Mouse (Mus musculus) neural tube, embryonic 11.5 days (tissue): Measurements from ENCODE around the gene Nrip1. TPM values are rescaled to one million over a fixed set of nuclear protein-coding genes. Genes with fewer than 3 reads are reported as not detected.

Source experiments
- ATAC-seq: fragments of 200-750 bp; cut with Nextera tagmentation; 2 replicates; pipeline ENCODE4 v1.8.0; 2017; ENCODE audit warnings: moderate number of reproducible peaks, mild to moderate bottlenecking, moderate TSS enrichment, moderate library complexity; ENCODE audit not compliant: insufficient read depth, low FRiP score, low TSS enrichment
- DNase-seq: peaks from one replicate; pipeline ENCODE4 v3.0.0-alpha.2; 2015; ENCODE audit warnings: low spot score
- H3K27ac ChIP-seq: fragments of 300-500 bp; sonication (generic); 2 replicates; pipeline ENCODE4 v1.5.1; 2014; ENCODE audit warnings: low read depth, mild to moderate bottlenecking, low read length
- H3K27me3 ChIP-seq: fragments of 300-500 bp; sonication (generic); 2 replicates; pipeline ENCODE4 v1.6.1; 2014; ENCODE audit warnings: mild to moderate bottlenecking, low read length, mixed read lengths; ENCODE audit not compliant: control insufficient read depth, insufficient read depth
- H3K36me3 ChIP-seq: fragments of 300-500 bp; sonication (generic); 2 replicates; pipeline ENCODE4 v1.6.1; 2014; ENCODE audit warnings: mild to moderate bottlenecking, low read length, moderate library complexity, mixed read lengths; ENCODE audit not compliant: control insufficient read depth, insufficient read depth
- H3K4me1 ChIP-seq: fragments of 300-500 bp; sonication (generic); 2 replicates; pipeline ENCODE4 v1.6.1; 2014; ENCODE audit warnings: low read length, mixed read lengths; ENCODE audit not compliant: control insufficient read depth, insufficient read depth
- H3K4me2 ChIP-seq: fragments of 300-500 bp; sonication (generic); 2 replicates; pipeline ENCODE4 v1.6.1; 2014; ENCODE audit warnings: low read depth, mild to moderate bottlenecking, moderate library complexity
- H3K4me3 ChIP-seq: fragments of 300-500 bp; sonication (generic); 2 replicates; pipeline ENCODE4 v1.5.1; 2014; ENCODE audit warnings: low read depth, low read length
- H3K9ac ChIP-seq: fragments of 300-500 bp; sonication (generic); 2 replicates; pipeline ENCODE4 v1.6.1; 2014; ENCODE audit warnings: mild to moderate bottlenecking, low read length
- H3K9me3 ChIP-seq: fragments of 300-500 bp; sonication (generic); 2 replicates; pipeline ENCODE4 v1.6.1; 2016; ENCODE audit warnings: low read length; ENCODE audit not compliant: control insufficient read depth
- WGBS: fragments of 180-500 bp; shearing (Covaris S2); extraction: QIAGEN DNeasy Blood & Tissue Kit; methylation state at CpG from one replicate; pipeline ENCODE4 v1.1.7; 2014; 5-methylcytosine and 5-hydroxymethylcytosine counted together
- polyA plus RNA-seq: library from polyadenylated mRNA; unstranded; fragments of >200 nt; fragmentation: Nextera tagmentation; extraction: Ambion mirVana; gene quantifications from 2 replicates; pipeline ENCODE4 v1.2.1, GENCODE M21; 2014

Gene Nrip1
- polyA plus RNA-seq, 1 experiment from 2014 or later: 40.2 TPM

GRCm38 (mm10) chr16:76309280-76309679, 64.3 kb downstream of the Nrip1 start:
- Histone ChIP-seq H3K9ac (no peak overlapping the region), H3K4me1 (peaks cover 6% of the 10 kb centered on the region), H3K9me3 (no peaks in the 10 kb centered on the region), H3K4me3 (no peak overlapping the region), H3K36me3 (no peaks in the 10 kb centered on the region), H3K4me2 (no peak overlapping the region), H3K27me3 (no peaks in the 10 kb centered on the region), H3K27ac (no peak overlapping the region)
- DNase-seq: no peak
- 90% methylated on average over 7 of the region's 7 CpGs for WGBS
- ATAC-seq: no peak

- Histone ChIP-seq H3K4me3 (no peak overlapping the region), H3K4me1 (no peaks in the 10 kb centered on the region), H3K27ac (no peak overlapping the region), H3K9ac (no peak overlapping the region), H3K36me3 (no peaks in the 10 kb centered on the region), H3K4me2 (no peak overlapping the region), H3K9me3 (no peaks in the 10 kb centered on the region), H3K27me3 (no peaks in the 10 kb centered on the region)
- no peak for DNase-seq
- ATAC-seq: no peak
- 81% methylated on average over 3 of the region's 3 CpGs for WGBS
These were observed 66.6 kb downstream of the Nrip1 start for GRCm38 (mm10) chr16:76307039-76307438.

GRCm38 (mm10) chr16:76306446-76306845, 67.2 kb downstream of the Nrip1 start:
- DNase-seq: no peak

GRCm38 (mm10) chr16:76303436-76303835, 70.2 kb downstream of the Nrip1 start:
- no peaks in the 10 kb centered on the region for H3K9me3 ChIP-seq
- no peak for ATAC-seq
- no peak for DNase-seq

More at GRCm38 (mm10) chr16:76306446-76306845, 67.2 kb downstream of the Nrip1 start:
- no peaks in the 10 kb centered on the region for H3K27me3 ChIP-seq
- H3K36me3 ChIP-seq: no peaks in the 10 kb centered on the region
- H3K4me2 ChIP-seq: no peak overlapping the region
- no peaks in the 10 kb centered on the region for H3K4me1 ChIP-seq
- 94% methylated on average over 4 of the region's 4 CpGs for WGBS
- H3K4me3 ChIP-seq: no peak overlapping the region
- no peaks in the 10 kb centered on the region for H3K9me3 ChIP-seq
- no peak for ATAC-seq
- H3K9ac ChIP-seq: no peak overlapping the region
- no peak overlapping the region for H3K27ac ChIP-seq

GRCm38 (mm10) chr16:76301728-76302050, 71.9 kb downstream of the Nrip1 start:
- Histone ChIP-seq H3K9ac (no peak overlapping the region), H3K4me1 (no peaks in the 10 kb centered on the region), H3K9me3 (no peaks in the 10 kb centered on the region), H3K27me3 (no peaks in the 10 kb centered on the region), H3K4me2 (no peak overlapping the region), H3K36me3 (no peaks in the 10 kb centered on the region), H3K27ac (no peak overlapping the region), H3K4me3 (no peak overlapping the region)
- DNase-seq: no peak
- ATAC-seq: no peak
- WGBS: 72% methylated on average over 7 of the region's 7 CpGs

More at GRCm38 (mm10) chr16:76303436-76303835, 70.2 kb downstream of the Nrip1 start:
- no peak overlapping the region for H3K4me2 ChIP-seq
- H3K27ac ChIP-seq: no peak overlapping the region
- H3K27me3 ChIP-seq: no peaks in the 10 kb centered on the region
- 90% methylated on average over 6 of the region's 6 CpGs for WGBS
- no peaks in the 10 kb centered on the region for H3K4me1 ChIP-seq
- no peak overlapping the region for H3K9ac ChIP-seq
- no peak overlapping the region for H3K4me3 ChIP-seq
- H3K36me3 ChIP-seq: no peaks in the 10 kb centered on the region

- WGBS: 77% methylated on average over 8 of the region's 8 CpGs
- Histone ChIP-seq H3K4me3 (no peak overlapping the region), H3K4me1 (no peaks in the 10 kb centered on the region), H3K36me3 (no peaks in the 10 kb centered on the region), H3K4me2 (no peak overlapping the region), H3K9me3 (no peaks in the 10 kb centered on the region), H3K27ac (no peak overlapping the region), H3K9ac (no peak overlapping the region), H3K27me3 (no peaks in the 10 kb centered on the region)
- ATAC-seq (no peak), DNase-seq (no peak)
These were observed 72.4 kb downstream of the Nrip1 start for GRCm38 (mm10) chr16:76301037-76301727.

GRCm38 (mm10) chr16:76300452-76300851, 73.2 kb downstream of the Nrip1 start:
- no peak overlapping the region for H3K4me3 ChIP-seq
- no peak overlapping the region for H3K4me2 ChIP-seq
- H3K36me3 ChIP-seq: no peaks in the 10 kb centered on the region
- H3K27ac ChIP-seq: no peak overlapping the region
- no peak for DNase-seq
- WGBS: 92% methylated on average over 6 of the region's 6 CpGs
- no peaks in the 10 kb centered on the region for H3K27me3 ChIP-seq
- H3K4me1 ChIP-seq: no peaks in the 10 kb centered on the region
- H3K9me3 ChIP-seq: no peaks in the 10 kb centered on the region
- no peak for ATAC-seq
- no peak overlapping the region for H3K9ac ChIP-seq

GRCm38 (mm10) chr16:76299511-76299910, 74.1 kb downstream of the Nrip1 start:
- Histone ChIP-seq H3K4me1 (no peaks in the 10 kb centered on the region), H3K4me3 (no peak overlapping the region), H3K27me3 (no peaks in the 10 kb centered on the region), H3K9me3 (no peaks in the 10 kb centered on the region), H3K36me3 (no peaks in the 10 kb centered on the region), H3K27ac (no peak overlapping the region), H3K4me2 (no peak overlapping the region), H3K9ac (no peak overlapping the region)
- ATAC-seq (no peak), DNase-seq (no peak)
- 56% methylated on average over 2 of the region's 2 CpGs for WGBS

GRCm38 (mm10) chr16:76295322-76295721, 78.3 kb downstream of the Nrip1 start:
- Histone ChIP-seq H3K4me3 (no peak overlapping the region), H3K9ac (no peak overlapping the region), H3K36me3 (no peaks in the 10 kb centered on the region), H3K27me3 (no peaks in the 10 kb centered on the region), H3K27ac (no peak overlapping the region), H3K4me1 (no peaks in the 10 kb centered on the region), H3K9me3 (no peaks in the 10 kb centered on the region), H3K4me2 (no peak overlapping the region)
- ATAC-seq (peak; percentile 49; the same call in 1 of the 2 replicates), DNase-seq (peak; percentile 34)
- WGBS: 86% methylated on average over 14 of the region's 14 CpGs
